Mouse (Mus musculus): Measurements from ENCODE around the gene Ap2b1. TPM values are rescaled to one million over a fixed set of nuclear protein-coding genes. Genes with fewer than 3 reads are reported as not detected.
A peak's percentile ranks its signal among the peaks of the same experiment; 100 is the strongest.

The Ap2b1 gene
- total and polyA plus RNA-seq, 3 experiments = 16.3 to 43.6 (median 42.2) TPM

GRCm38 (mm10) chr11:83403787-83404186, 105.0 kb downstream of the Ap2b1 start:
- TF ChIP-seq CTCF (IDR thresholded peaks at IDR 0.05) (no peak), POLR2A (IDR thresholded peaks at IDR 0.05; ENCODE audit: insufficient read depth, low read depth, low read length) (no peak)
- H3K27ac ChIP-seq = no peak overlapping the region
- no peak overlapping the region for H3K9ac ChIP-seq (ENCODE audit: low read depth, low read length)
- no peaks in the 10 kb centered on the region for H3K79me2 ChIP-seq (replicated peaks; ENCODE audit: control insufficient read depth, insufficient read depth, low read length)
- H3K4me1 ChIP-seq (ENCODE audit: control insufficient read depth, insufficient read depth, low read length) = no peaks in the 10 kb centered on the region
- no peak for DNase-seq
- no peaks in the 10 kb centered on the region for H3K36me3 ChIP-seq (ENCODE audit: control insufficient read depth, insufficient read depth, low read length)
- intact Hi-C loops (cut with DNase I) = no loop called here
- no peaks in the 10 kb centered on the region for H3K27me3 ChIP-seq (ENCODE audit: control insufficient read depth, insufficient read depth, low read length)
- H3K4me3 ChIP-seq = no peak overlapping the region
- WGBS = 76% methylated on average over 7 of the region's 7 CpGs

- TF ChIP-seq EP300 (IDR thresholded peaks at IDR 0.05; ENCODE audit: insufficient read depth, low read depth, low read length) (no peak), POLR2A (IDR thresholded peaks at IDR 0.05; ENCODE audit: insufficient read depth, low read depth, low read length) (no peak), CTCF (IDR thresholded peaks at IDR 0.05) (no peak)
- intact Hi-C loops (cut with DNase I) = no loop called here
- Histone ChIP-seq H3K36me3 (ENCODE audit: control insufficient read depth, insufficient read depth, low read length) (no peaks in the 10 kb centered on the region), H3K79me2 (replicated peaks; ENCODE audit: control insufficient read depth, insufficient read depth, low read length) (no peaks in the 10 kb centered on the region), H3K4me3 (no peak overlapping the region), H3K4me1 (ENCODE audit: control insufficient read depth, insufficient read depth, low read length) (peaks cover 3% of the 10 kb centered on the region; the same call in 1 of the 2 replicates), H3K27me3 (ENCODE audit: control insufficient read depth, insufficient read depth, low read length) (no peaks in the 10 kb centered on the region), H3K9ac (ENCODE audit: low read depth, low read length) (no peak overlapping the region), H3K27ac (no peak overlapping the region)
- DNase-seq = no peak
- WGBS = 58% methylated on average over 3 of the region's 3 CpGs
These were observed 107.6 kb downstream of the Ap2b1 start for GRCm38 (mm10) chr11:83406391-83406790.

GRCm38 (mm10) chr11:83408242-83408641, 109.4 kb downstream of the Ap2b1 start:
- no peak overlapping the region for H3K9ac ChIP-seq (ENCODE audit: low read depth, low read length)
- WGBS = 50% methylated on average over 8 of the region's 8 CpGs
- DNase-seq = no peak
- no peaks in the 10 kb centered on the region for H3K79me2 ChIP-seq (replicated peaks; ENCODE audit: control insufficient read depth, insufficient read depth, low read length)
- TF ChIP-seq POLR2A (IDR thresholded peaks at IDR 0.05; ENCODE audit: insufficient read depth, low read depth, low read length) (no peak), CTCF (IDR thresholded peaks at IDR 0.05) (no peak), EP300 (IDR thresholded peaks at IDR 0.05; ENCODE audit: insufficient read depth, low read depth, low read length) (no peak)
- H3K36me3 ChIP-seq (ENCODE audit: control insufficient read depth, insufficient read depth, low read length) = no peaks in the 10 kb centered on the region
- no peaks in the 10 kb centered on the region for H3K27me3 ChIP-seq (ENCODE audit: control insufficient read depth, insufficient read depth, low read length)
- no peak overlapping the region for H3K27ac ChIP-seq
- intact Hi-C loops (cut with DNase I) = no loop called here
- H3K4me3 ChIP-seq = no peak overlapping the region
- H3K4me1 ChIP-seq (ENCODE audit: control insufficient read depth, insufficient read depth, low read length) = peaks cover 3% of the 10 kb centered on the region; the same call in 1 of the 2 replicates

GRCm38 (mm10) chr11:83409087-83409754, 110.4 kb downstream of the Ap2b1 start, which contains the start of gene Rasl10b:
Gene Rasl10b, plus strand, starts transcription at chr11:83409137.
- peak; percentile 55 to 59 for DNase-seq
- peaks cover 3% of the 10 kb centered on the region; the same call in 1 of the 2 replicates for H3K4me1 ChIP-seq (ENCODE audit: control insufficient read depth, insufficient read depth, low read length)
- TF ChIP-seq POLR2A (IDR thresholded peaks at IDR 0.05; ENCODE audit: insufficient read depth, low read depth, low read length) (peak; percentile 36; the same call in 1 of the 2 replicates), CTCF (IDR thresholded peaks at IDR 0.05) (no peak)
- peak within 1 kb of the TSS; percentile 55 for H3K4me3 ChIP-seq
- intact Hi-C loops (cut with DNase I) = no loop called here
- H3K27me3 ChIP-seq (ENCODE audit: control insufficient read depth, insufficient read depth, low read length) = no peaks in the 10 kb centered on the region
- peak within 1 kb of the TSS; percentile 55 for H3K27ac ChIP-seq
- peak within 1 kb of the TSS; percentile 59 for H3K9ac ChIP-seq (ENCODE audit: low read depth, low read length)
- WGBS = 1% methylated on average over 23 of the region's 44 CpGs
- H3K79me2 ChIP-seq (replicated peaks; ENCODE audit: control insufficient read depth, insufficient read depth, low read length) = no peaks in the 10 kb centered on the region
- H3K36me3 ChIP-seq (ENCODE audit: control insufficient read depth, insufficient read depth, low read length) = no peaks in the 10 kb centered on the region

- Histone ChIP-seq H3K9ac (ENCODE audit: low read depth, low read length) (peak overlapping the region; percentile 59), H3K27me3 (ENCODE audit: control insufficient read depth, insufficient read depth, low read length) (no peaks in the 10 kb centered on the region), H3K4me1 (ENCODE audit: control insufficient read depth, insufficient read depth, low read length) (peaks cover 3% of the 10 kb centered on the region; the same call in 1 of the 2 replicates), H3K79me2 (replicated peaks; ENCODE audit: control insufficient read depth, insufficient read depth, low read length) (no peaks in the 10 kb centered on the region), H3K4me3 (peak overlapping the region; percentile 51), H3K27ac (peak overlapping the region; percentile 43), H3K36me3 (ENCODE audit: control insufficient read depth, insufficient read depth, low read length) (no peaks in the 10 kb centered on the region)
- no peak for TF ChIP-seq POLR2A (IDR thresholded peaks at IDR 0.05; ENCODE audit: insufficient read depth, low read depth, low read length)
- no peak for TF ChIP-seq EP300 (IDR thresholded peaks at IDR 0.05; ENCODE audit: insufficient read depth, low read depth, low read length)
- no peak for TF ChIP-seq CTCF (IDR thresholded peaks at IDR 0.05)
- intact Hi-C loops (cut with DNase I) = no loop called here
- WGBS = 2% methylated on average over 36 of the region's 40 CpGs
- peak in 1 of 2 experiments; percentile 38 for DNase-seq
These were observed 111.0 kb downstream of the Ap2b1 start for GRCm38 (mm10) chr11:83409792-83410291.

GRCm38 (mm10) chr11:83410510-83410909, 111.7 kb downstream of the Ap2b1 start:
- WGBS = 75% methylated on average over 6 of the region's 6 CpGs
- H3K36me3 ChIP-seq (ENCODE audit: control insufficient read depth, insufficient read depth, low read length) = no peaks in the 10 kb centered on the region

More at GRCm38 (mm10) chr11:83410510-83410909, 111.7 kb downstream of the Ap2b1 start:
- Histone ChIP-seq H3K79me2 (replicated peaks; ENCODE audit: control insufficient read depth, insufficient read depth, low read length) (no peaks in the 10 kb centered on the region), H3K4me3 (no peak overlapping the region), H3K27me3 (ENCODE audit: control insufficient read depth, insufficient read depth, low read length) (no peaks in the 10 kb centered on the region), H3K4me1 (ENCODE audit: control insufficient read depth, insufficient read depth, low read length) (peaks cover 3% of the 10 kb centered on the region; the same call in 1 of the 2 replicates), H3K9ac (ENCODE audit: low read depth, low read length) (no peak overlapping the region), H3K27ac (no peak overlapping the region; the same call in 1 of the 2 replicates)
- TF ChIP-seq EP300 (IDR thresholded peaks at IDR 0.05; ENCODE audit: insufficient read depth, low read depth, low read length) = no peak
- TF ChIP-seq CTCF (IDR thresholded peaks at IDR 0.05) = no peak
- TF ChIP-seq POLR2A (IDR thresholded peaks at IDR 0.05; ENCODE audit: insufficient read depth, low read depth, low read length) = no peak
- DNase-seq = no peak
- intact Hi-C loops (cut with DNase I) = no loop called here

Data from heart, adult 2 months (tissue).